Mouse (Mus musculus) hindbrain, postnatal 0 days (tissue): ENCODE measurements around the gene Tbc1d2b. TPM values are rescaled to one million over a fixed set of nuclear protein-coding genes. Genes with fewer than 3 reads are reported as not detected.

Experiments used
- ATAC-seq: fragments of 200-750 bp; cut with Nextera tagmentation; 2 replicates; pipeline ENCODE4 v1.8.0; 2017; ENCODE audit warnings: mild to moderate bottlenecking, moderate TSS enrichment, moderate library complexity
- DNase-seq: peaks from one replicate; pipeline ENCODE4 v3.0.0-alpha.2; 2015; ENCODE audit warnings: low spot score
- H3K27ac ChIP-seq: fragments of 300-500 bp; sonication (generic); 2 replicates; pipeline ENCODE4 v1.5.1; 2014; ENCODE audit warnings: mild to moderate bottlenecking
- H3K27me3 ChIP-seq: fragments of 300-500 bp; sonication (generic); 2 replicates; pipeline ENCODE4 v1.6.1; 2014; ENCODE audit warnings: low read length, mixed read lengths; ENCODE audit not compliant: insufficient read depth
- H3K36me3 ChIP-seq: fragments of 300-500 bp; sonication (generic); 2 replicates; pipeline ENCODE4 v1.6.1; 2014; ENCODE audit warnings: low read length, mixed read lengths; ENCODE audit not compliant: insufficient read depth
- H3K4me1 ChIP-seq: fragments of 300-500 bp; sonication (generic); 2 replicates; pipeline ENCODE4 v1.6.1; 2014; ENCODE audit warnings: antibody characterized with exemption, low read length, mixed read lengths; ENCODE audit not compliant: insufficient read depth
- H3K4me2 ChIP-seq: fragments of 300-500 bp; sonication (generic); 2 replicates; pipeline ENCODE4 v1.6.1; 2014; ENCODE audit warnings: low read depth, mild to moderate bottlenecking, low read length, moderate library complexity, mixed read lengths
- H3K4me3 ChIP-seq: fragments of 300-500 bp; sonication (generic); 2 replicates; pipeline ENCODE4 v1.5.1; 2014; ENCODE audit warnings: low read length
- H3K9ac ChIP-seq: fragments of 300-500 bp; sonication (generic); replicated peaks from 2 replicates; pipeline ENCODE4 v1.6.1; 2014; ENCODE audit warnings: mild to moderate bottlenecking, low read length, moderate library complexity, mixed read lengths
- H3K9me3 ChIP-seq: fragments of 300-500 bp; sonication (generic); 2 replicates; pipeline ENCODE4 v1.6.1; 2016; ENCODE audit warnings: low read length, mixed read lengths
- CTCF ChIP-seq: IDR thresholded peaks from 2 replicates; pipeline ENCODE4 v1.5.1; 2016; ENCODE audit warnings: antibody characterized with exemption, control low read depth, low read depth
- WGBS: fragments of 180-500 bp; shearing (Covaris S2); extraction: QIAGEN DNeasy Blood & Tissue Kit; methylation state at CpG from one replicate; pipeline ENCODE4 v1.1.7; 2014; 5-methylcytosine and 5-hydroxymethylcytosine counted together
- polyA plus RNA-seq: library from polyadenylated mRNA; unstranded; fragments of >200 nt; fragmentation: Nextera tagmentation; extraction: Ambion mirVana; gene quantifications from 2 replicates; pipeline ENCODE4 v1.2.1, GENCODE M21; 2015
- total RNA-seq: library from RNA; depleted of rRNA; stranded (reverse); fragments of >200 nt; gene quantifications from 2 replicates; pipeline ENCODE4 v1.2.3, GENCODE M21; 2014

Gene Tbc1d2b
- total and polyA plus RNA-seq, 2 experiments from 2014 or later = 4.1 to 17.7 TPM

- 82% methylated on average over 12 of the region's 12 CpGs for WGBS
- no peaks in the 10 kb centered on the region for H3K27me3 ChIP-seq
- no peak for DNase-seq
- no peak for ATAC-seq
- peaks cover 13% of the 10 kb centered on the region for H3K36me3 ChIP-seq
- no peak overlapping the region for H3K4me2 ChIP-seq
- H3K27ac ChIP-seq = no peak overlapping the region
- no peak overlapping the region for H3K9ac ChIP-seq
- H3K9me3 ChIP-seq = no peaks in the 10 kb centered on the region
- no peaks in the 10 kb centered on the region for H3K4me1 ChIP-seq
- TF ChIP-seq CTCF = 0 out of 2 replicates have a peak, but pooled peaks have one; percentile 16
- H3K4me3 ChIP-seq = no peak overlapping the region
Observed at GRCm38 (mm10) chr9:90227171-90227570, 43.4 kb downstream of the Tbc1d2b start.

DNA sequence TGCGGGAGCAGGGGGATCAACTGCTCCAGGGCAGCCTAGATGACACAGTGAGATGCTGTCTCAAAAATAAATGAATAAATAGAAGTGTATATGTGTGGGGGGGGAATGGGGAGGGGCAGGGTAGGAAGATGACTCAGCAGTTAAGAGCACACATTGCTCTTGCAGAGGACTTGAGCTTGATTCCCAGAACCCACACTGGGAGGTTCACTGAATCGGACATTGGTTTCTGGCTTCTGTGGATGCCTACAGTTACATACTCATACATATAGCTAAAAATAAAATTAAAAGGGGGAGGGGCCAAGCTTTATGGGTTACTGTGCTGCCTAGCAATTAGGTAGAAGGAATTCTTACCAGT is 43.9 kb downstream of the Tbc1d2b start:
- ATAC-seq (no peak), DNase-seq (no peak)
- Histone ChIP-seq H3K4me1 (no peaks in the 10 kb centered on the region), H3K36me3 (peaks cover 13% of the 10 kb centered on the region), H3K9me3 (no peaks in the 10 kb centered on the region), H3K9ac (no peak overlapping the region), H3K4me2 (no peak overlapping the region), H3K4me3 (no peak overlapping the region), H3K27ac (no peak overlapping the region), H3K27me3 (no peaks in the 10 kb centered on the region)
- no peak for TF ChIP-seq CTCF
- WGBS = 71% methylated on average over 2 of the region's 2 CpGs

GRCm38 (mm10) chr9:90226081-90226741 is 44.4 kb downstream of the Tbc1d2b start:
- ATAC-seq = peak; percentile 21; the same call in 1 of the 2 replicates
- WGBS = 82% methylated on average over 21 of the region's 21 CpGs
- H3K4me1 ChIP-seq = no peaks in the 10 kb centered on the region
- no peak overlapping the region for H3K9ac ChIP-seq
- no peak overlapping the region for H3K27ac ChIP-seq
- H3K4me3 ChIP-seq = no peak overlapping the region
- no peak overlapping the region for H3K4me2 ChIP-seq
- TF ChIP-seq CTCF = no peak
- DNase-seq = no peak
- H3K27me3 ChIP-seq = no peaks in the 10 kb centered on the region
- H3K36me3 ChIP-seq = peaks cover 13% of the 10 kb centered on the region
- H3K9me3 ChIP-seq = no peaks in the 10 kb centered on the region

DNA sequence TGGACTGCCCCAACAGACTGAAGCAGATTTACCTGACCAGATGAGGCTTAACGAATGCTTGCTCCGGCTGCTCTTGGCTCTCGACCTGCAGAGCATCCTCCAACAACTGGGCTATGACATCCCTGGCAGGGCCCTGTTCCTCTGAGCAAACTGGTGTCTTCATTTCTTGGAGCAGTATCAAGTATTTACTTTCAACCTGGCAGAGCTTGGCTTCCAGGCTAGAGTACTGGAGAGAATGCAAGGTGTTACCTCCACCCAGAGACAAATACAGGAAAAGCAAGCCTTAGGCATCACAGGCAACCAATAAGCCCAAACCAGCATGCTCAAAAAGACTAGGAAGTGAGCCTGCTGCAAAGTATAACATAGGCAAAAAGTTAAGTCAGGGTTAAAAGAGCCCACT is 48.3 kb downstream of the Tbc1d2b start:
- peaks cover 26% of the 10 kb centered on the region for H3K36me3 ChIP-seq
- no peak overlapping the region for H3K27ac ChIP-seq
- TF ChIP-seq CTCF = no peak
- no peaks in the 10 kb centered on the region for H3K27me3 ChIP-seq
- no peaks in the 10 kb centered on the region for H3K4me1 ChIP-seq
- H3K4me2 ChIP-seq = no peak overlapping the region
- ATAC-seq (no peak), DNase-seq (no peak)
- no peak overlapping the region for H3K9ac ChIP-seq
- WGBS = 79% methylated on average over 3 of the region's 3 CpGs
- no peaks in the 10 kb centered on the region for H3K9me3 ChIP-seq
- no peak overlapping the region for H3K4me3 ChIP-seq

GRCm38 (mm10) chr9:90217501-90217900 is 53.1 kb downstream of the Tbc1d2b start:
- Histone ChIP-seq H3K9ac (no peak overlapping the region), H3K36me3 (peaks cover 22% of the 10 kb centered on the region), H3K4me3 (no peak overlapping the region), H3K27ac (no peak overlapping the region), H3K4me2 (no peak overlapping the region), H3K27me3 (no peaks in the 10 kb centered on the region), H3K4me1 (no peaks in the 10 kb centered on the region), H3K9me3 (no peaks in the 10 kb centered on the region)
- 37% methylated on average over 4 of the region's 4 CpGs for WGBS
- DNase-seq (no peak), ATAC-seq (no peak)
- TF ChIP-seq CTCF = no peak

GRCm38 (mm10) chr9:90216259-90217001 is 54.2 kb downstream of the Tbc1d2b start:
- H3K4me1 ChIP-seq = no peaks in the 10 kb centered on the region
- no peak for ATAC-seq
- H3K9me3 ChIP-seq = no peaks in the 10 kb centered on the region
- H3K27ac ChIP-seq = no peak overlapping the region
- 79% methylated on average over 11 of the region's 11 CpGs for WGBS
- no peak for TF ChIP-seq CTCF
- no peak overlapping the region for H3K9ac ChIP-seq
- H3K4me3 ChIP-seq = no peak overlapping the region
- no peaks in the 10 kb centered on the region for H3K27me3 ChIP-seq
- no peak for DNase-seq
- no peak overlapping the region for H3K4me2 ChIP-seq
- H3K36me3 ChIP-seq = peaks cover 22% of the 10 kb centered on the region

- ATAC-seq (no peak), DNase-seq (no peak)
- TF ChIP-seq CTCF = no peak
- no peak overlapping the region for H3K27ac ChIP-seq
- H3K9me3 ChIP-seq = no peaks in the 10 kb centered on the region
- H3K4me2 ChIP-seq = no peak overlapping the region
- 53% methylated on average over 3 of the region's 3 CpGs for WGBS
- H3K36me3 ChIP-seq = peaks cover 17% of the 10 kb centered on the region
- H3K4me3 ChIP-seq = no peak overlapping the region
- no peak overlapping the region for H3K9ac ChIP-seq
- no peaks in the 10 kb centered on the region for H3K27me3 ChIP-seq
- no peaks in the 10 kb centered on the region for H3K4me1 ChIP-seq
Observed at GRCm38 (mm10) chr9:90213127-90213526, 57.5 kb downstream of the Tbc1d2b start.
